Mouse (Mus musculus) thymus, adult 2 months (tissue): Measurements from ENCODE around the gene Nfya.

Source experiments
- CTCF ChIP-seq: fragments of 200-500 bp; IDR thresholded peaks from 2 replicates; pipeline ENCODE4 v1.5.1; 2012; ENCODE audit warnings: mild to moderate bottlenecking, control low read depth, low read length, moderate library complexity, borderline replicate concordance; ENCODE audit not compliant: control insufficient read depth, poor library complexity, insufficient read depth; ENCODE audit errors: extremely low read depth
- POLR2A ChIP-seq: fragments of 200-500 bp; IDR thresholded peaks from 2 replicates; pipeline ENCODE4 v1.6.1; 2012; ENCODE audit warnings: mild to moderate bottlenecking, low read length, control low read depth, moderate library complexity; ENCODE audit not compliant: control insufficient read depth, poor library complexity, insufficient read depth; ENCODE audit errors: extremely low read depth

- no peak for TF ChIP-seq CTCF
- no peak for TF ChIP-seq POLR2A
These were observed 38.1 kb downstream of the Nfya start for GRCm38 (mm10) chr17:48371621-48372020.
